Comparison of ENCODE assay signal across 18 mouse cellular contexts in genomic region chr7:40275658-40276057, GRCm38 (mm10).
DNase-seq lines count a peak whose midpoint lies in the region; ATAC-seq and TF ChIP-seq lines count a peak whose summit lies in the region.
"Had no signal": no experiment of that assay in that cellular context is flagged by ENCODE, and none has a peak within 500 bp of the region (broad histone marks: within the 10 kb centered on the region; RNA-seq: fewer than 3 reads in every experiment).

No protein-coding gene starts in this region.

- H3K27ac ChIP-seq in hindbrain, postnatal 0 days, result no peak overlapping the region
- no peak overlapping the region for H3K27ac ChIP-seq in neural tube, embryonic 13.5 days (replicated peaks)
- H3K27ac ChIP-seq in heart, embryonic 10.5 days, result no peak overlapping the region
- H3K27ac ChIP-seq: forebrain, embryonic 12.5 days; gastrocnemius, adult 2 months; layer of hippocampus, adult 2 months; liver, embryonic 13.5 days; stomach, postnatal 0 days had no signal

- no peaks in the 10 kb centered on the region for H3K9me3 ChIP-seq in hindbrain, postnatal 0 days (ENCODE audit: low read length)
- H3K9me3 ChIP-seq in neural tube, embryonic 13.5 days, result no peaks in the 10 kb centered on the region
- H3K9me3 ChIP-seq in heart, embryonic 10.5 days, result no peaks in the 10 kb centered on the region
- H3K9me3 ChIP-seq: forebrain, embryonic 12.5 days; heart, embryonic 12.5 days; liver, embryonic 13.5 days had no signal

- TF ChIP-seq CTCF in hindbrain, postnatal 0 days (IDR thresholded peaks at IDR 0.05; ENCODE audit: low read depth), result no peak

- no peak overlapping the region for H3K9ac ChIP-seq in hindbrain, postnatal 0 days (replicated peaks; ENCODE audit: low read length)
- no peak overlapping the region for H3K9ac ChIP-seq in neural tube, embryonic 13.5 days
- H3K9ac ChIP-seq: forebrain, embryonic 12.5 days; heart, embryonic 12.5 days; liver, embryonic 13.5 days had no signal

- H3K4me2 ChIP-seq in hindbrain, postnatal 0 days (ENCODE audit: low read depth, low read length), result no peak overlapping the region
- no peak overlapping the region for H3K4me2 ChIP-seq in neural tube, embryonic 13.5 days
- H3K4me2 ChIP-seq: forebrain, embryonic 12.5 days; heart, embryonic 12.5 days; liver, embryonic 13.5 days had no signal

- peak; percentile 4 to 15 for DNase-seq in cerebellum, postnatal 14 days
- DNase-seq in cerebellum, adult 9-10 months, result no peak
- peak; percentile 30 for DNase-seq in retina, postnatal 1 day
- DNase-seq in retina, embryonic 14.5 days (ENCODE audit: low spot score), result no peak
- DNase-seq in hindbrain, postnatal 0 days (ENCODE audit: low spot score), result no peak
- DNase-seq in heart, embryonic 10.5 days (ENCODE audit: low spot score), result no peak
- DNase-seq in yolk sac, embryonic 10.5 days (ENCODE audit: low spot score), result no peak
- DNase-seq: cerebellum, adult 11 months; heart, postnatal 4 days; kidney, adult 18-20 months; liver, embryonic 13.5 days had no signal

- 19% methylated on average over 4 of the region's 4 CpGs for WGBS in hindbrain, postnatal 0 days
- 25% methylated on average over 4 of the region's 4 CpGs for WGBS in neural tube, embryonic 13.5 days
- WGBS in heart, embryonic 10.5 days, result 36% methylated on average over 4 of the region's 4 CpGs

- peak; percentile 43; the same call in 1 of the 2 replicates for ATAC-seq in hindbrain, postnatal 0 days
- ATAC-seq in neural tube, embryonic 13.5 days (ENCODE audit: low read depth), result peak; percentile 28; the same call in 1 of the 2 replicates
- ATAC-seq: lung, postnatal 0 days had no signal

- no peak overlapping the region for H3K4me3 ChIP-seq in hindbrain, postnatal 0 days (ENCODE audit: low read length)
- no peak overlapping the region for H3K4me3 ChIP-seq in neural tube, embryonic 13.5 days
- no peak overlapping the region for H3K4me3 ChIP-seq in heart, embryonic 10.5 days
- H3K4me3 ChIP-seq: forebrain, embryonic 12.5 days; gastrocnemius, adult 2 months; heart, embryonic 12.5 days; layer of hippocampus, adult 2 months; liver, embryonic 13.5 days had no signal

- H3K36me3 ChIP-seq in hindbrain, postnatal 0 days (ENCODE audit: insufficient read depth, low read length), result no peaks in the 10 kb centered on the region
- no peaks in the 10 kb centered on the region for H3K36me3 ChIP-seq in neural tube, embryonic 13.5 days
- H3K36me3 ChIP-seq in heart, embryonic 10.5 days, result no peaks in the 10 kb centered on the region
- H3K36me3 ChIP-seq: forebrain, embryonic 12.5 days; heart, embryonic 12.5 days; liver, embryonic 13.5 days had no signal

- no peaks in the 10 kb centered on the region for H3K27me3 ChIP-seq in hindbrain, postnatal 0 days (ENCODE audit: insufficient read depth, low read length)
- H3K27me3 ChIP-seq in neural tube, embryonic 13.5 days, result no peaks in the 10 kb centered on the region
- no peaks in the 10 kb centered on the region for H3K27me3 ChIP-seq in heart, embryonic 10.5 days (ENCODE audit: insufficient read depth, poor library complexity, severe bottlenecking)
- H3K27me3 ChIP-seq: forebrain, embryonic 12.5 days; heart, embryonic 12.5 days; liver, embryonic 13.5 days had no signal

- H3K4me1 ChIP-seq in hindbrain, postnatal 0 days (ENCODE audit: insufficient read depth, low read length), result no peaks in the 10 kb centered on the region
- peaks cover 15% of the 10 kb centered on the region for H3K4me1 ChIP-seq in neural tube, embryonic 13.5 days (replicated peaks)
- no peaks in the 10 kb centered on the region for H3K4me1 ChIP-seq in heart, embryonic 10.5 days
- H3K4me1 ChIP-seq: heart, embryonic 12.5 days; liver, embryonic 13.5 days had no signal

Comparison
In these comparisons a context has a peak if more than half of its experiments do, and no peak if none do; other contexts are left out.
1. DNase-seq: peak in cerebellum, postnatal 14 days (2 of 2) and retina, postnatal 1 day (single experiment); none in cerebellum, adult 9-10 months (single experiment), retina, embryonic 14.5 days (single experiment), hindbrain, postnatal 0 days (single experiment), heart, embryonic 10.5 days (single experiment) and yolk sac, embryonic 10.5 days (single experiment).